Mouse (Mus musculus) neural tube, embryonic 11.5 days (tissue): Measurements from ENCODE around the gene Steap2. TPM values are rescaled to one million over a fixed set of nuclear protein-coding genes. Genes with fewer than 3 reads are reported as not detected.

Experiments used
- ATAC-seq: fragments of 200-750 bp; cut with Nextera tagmentation; 2 replicates; pipeline ENCODE4 v1.8.0; 2017; ENCODE audit warnings: moderate number of reproducible peaks, mild to moderate bottlenecking, moderate TSS enrichment, moderate library complexity; ENCODE audit not compliant: insufficient read depth, low FRiP score, low TSS enrichment
- DNase-seq: peaks from one replicate; pipeline ENCODE4 v3.0.0-alpha.2; 2015; ENCODE audit warnings: low spot score
- H3K27ac ChIP-seq: fragments of 300-500 bp; sonication (generic); 2 replicates; pipeline ENCODE4 v1.5.1; 2014; ENCODE audit warnings: low read depth, mild to moderate bottlenecking, low read length
- H3K27me3 ChIP-seq: fragments of 300-500 bp; sonication (generic); 2 replicates; pipeline ENCODE4 v1.6.1; 2014; ENCODE audit warnings: mild to moderate bottlenecking, low read length, mixed read lengths; ENCODE audit not compliant: control insufficient read depth, insufficient read depth
- H3K36me3 ChIP-seq: fragments of 300-500 bp; sonication (generic); 2 replicates; pipeline ENCODE4 v1.6.1; 2014; ENCODE audit warnings: mild to moderate bottlenecking, low read length, moderate library complexity, mixed read lengths; ENCODE audit not compliant: control insufficient read depth, insufficient read depth
- H3K4me1 ChIP-seq: fragments of 300-500 bp; sonication (generic); 2 replicates; pipeline ENCODE4 v1.6.1; 2014; ENCODE audit warnings: low read length, mixed read lengths; ENCODE audit not compliant: control insufficient read depth, insufficient read depth
- H3K4me2 ChIP-seq: fragments of 300-500 bp; sonication (generic); 2 replicates; pipeline ENCODE4 v1.6.1; 2014; ENCODE audit warnings: low read depth, mild to moderate bottlenecking, moderate library complexity
- H3K4me3 ChIP-seq: fragments of 300-500 bp; sonication (generic); 2 replicates; pipeline ENCODE4 v1.5.1; 2014; ENCODE audit warnings: low read depth, low read length
- H3K9ac ChIP-seq: fragments of 300-500 bp; sonication (generic); 2 replicates; pipeline ENCODE4 v1.6.1; 2014; ENCODE audit warnings: mild to moderate bottlenecking, low read length
- H3K9me3 ChIP-seq: fragments of 300-500 bp; sonication (generic); 2 replicates; pipeline ENCODE4 v1.6.1; 2016; ENCODE audit warnings: low read length; ENCODE audit not compliant: control insufficient read depth
- WGBS: fragments of 180-500 bp; shearing (Covaris S2); extraction: QIAGEN DNeasy Blood & Tissue Kit; methylation state at CpG from one replicate; pipeline ENCODE4 v1.1.7; 2014; 5-methylcytosine and 5-hydroxymethylcytosine counted together
- polyA plus RNA-seq: library from polyadenylated mRNA; unstranded; fragments of >200 nt; fragmentation: Nextera tagmentation; extraction: Ambion mirVana; gene quantifications from 2 replicates; pipeline ENCODE4 v1.2.1, GENCODE M21; 2014

The Steap2 gene
- polyA plus RNA-seq, 1 experiment from 2014 or later: 6.8 TPM

DNA sequence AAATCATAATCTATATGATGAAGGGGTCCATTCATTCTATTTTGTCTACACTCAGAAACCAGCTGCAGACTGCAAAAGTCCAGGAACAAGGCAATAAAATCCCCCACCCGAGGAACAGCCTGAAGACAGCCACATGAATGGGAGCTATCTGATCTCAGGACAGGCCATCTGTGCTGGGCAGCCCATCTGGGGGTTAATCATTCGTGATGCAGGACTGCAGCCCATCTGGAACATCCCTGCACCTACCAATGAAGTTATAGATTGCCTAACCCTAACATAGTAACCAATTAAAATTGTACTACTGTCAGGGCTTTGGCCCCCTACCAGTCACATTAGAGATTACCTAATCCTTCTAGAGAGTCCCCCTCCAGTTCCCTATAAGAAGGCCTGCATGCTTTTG, 10.6 kb upstream of the Steap2 start:
- H3K9ac ChIP-seq: no peak overlapping the region
- H3K4me3 ChIP-seq: no peak overlapping the region
- DNase-seq (no peak), ATAC-seq (no peak)
- H3K4me1 ChIP-seq: no peaks in the 10 kb centered on the region
- H3K4me2 ChIP-seq: no peak overlapping the region
- 23% methylated on average over 2 of the region's 2 CpGs for WGBS
- no peaks in the 10 kb centered on the region for H3K36me3 ChIP-seq
- H3K9me3 ChIP-seq: no peaks in the 10 kb centered on the region
- no peaks in the 10 kb centered on the region for H3K27me3 ChIP-seq
- H3K27ac ChIP-seq: no peak overlapping the region

DNA sequence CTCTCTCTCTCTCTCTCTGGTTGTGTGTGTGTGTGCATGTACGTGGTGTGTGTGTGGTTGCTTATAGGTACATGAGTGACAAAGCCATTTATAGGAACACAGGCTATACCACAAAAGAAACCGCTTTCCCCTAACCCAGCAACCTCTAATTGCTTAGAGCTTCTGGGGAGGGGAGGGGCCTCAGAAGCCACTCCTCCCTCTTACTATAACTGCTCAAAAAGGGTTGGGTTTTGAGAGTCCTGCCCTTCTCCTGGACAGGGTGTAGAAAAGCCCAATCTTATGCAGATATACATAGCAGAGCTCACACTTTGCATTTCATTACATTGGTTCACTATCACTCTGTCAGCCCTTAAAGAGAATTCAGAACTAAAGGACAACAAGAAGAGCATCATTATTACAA, 6.0 kb upstream of the Steap2 start:
- H3K36me3 ChIP-seq: no peaks in the 10 kb centered on the region
- H3K4me3 ChIP-seq: no peak overlapping the region
- no peaks in the 10 kb centered on the region for H3K27me3 ChIP-seq
- no peaks in the 10 kb centered on the region for H3K9me3 ChIP-seq
- no peak overlapping the region for H3K4me2 ChIP-seq
- WGBS: 85% methylated on average over 2 of the region's 2 CpGs
- H3K27ac ChIP-seq: no peak overlapping the region
- no peak overlapping the region for H3K9ac ChIP-seq
- H3K4me1 ChIP-seq: no peaks in the 10 kb centered on the region
- DNase-seq (no peak), ATAC-seq (no peak)

DNA sequence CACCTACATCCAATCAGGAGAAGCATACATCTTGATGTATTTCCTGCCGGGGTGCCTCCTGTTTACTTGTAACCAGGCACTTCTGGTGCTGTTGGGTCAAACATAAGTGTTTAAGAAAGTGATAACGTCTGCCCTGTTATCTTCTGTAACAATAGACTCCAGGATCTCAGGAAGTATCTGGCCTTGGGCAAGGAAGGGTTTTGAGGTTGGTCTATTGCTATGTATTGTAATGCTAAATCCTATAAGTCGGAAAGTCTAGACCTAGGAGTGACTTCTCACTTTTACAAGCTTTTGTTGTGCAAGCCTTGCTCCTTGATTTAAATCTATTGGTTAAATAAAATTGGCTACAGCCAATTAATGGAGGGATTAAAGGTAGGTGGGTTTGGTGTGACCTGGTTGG, 4.5 kb upstream of the Steap2 start:
- no peak for DNase-seq
- Histone ChIP-seq H3K4me1 (no peaks in the 10 kb centered on the region), H3K9me3 (no peaks in the 10 kb centered on the region), H3K4me3 (no peak overlapping the region), H3K27ac (no peak overlapping the region), H3K9ac (no peak overlapping the region), H3K4me2 (no peak overlapping the region), H3K36me3 (no peaks in the 10 kb centered on the region), H3K27me3 (no peaks in the 10 kb centered on the region)
- WGBS: 72% methylated on average over 3 of the region's 3 CpGs
- ATAC-seq: no peak

GRCm38 (mm10) chr5:5695401-5695942, 1.1 kb upstream of the Steap2 start:
- 86% methylated on average over 5 of the region's 5 CpGs for WGBS
- no peak overlapping the region for H3K4me2 ChIP-seq
- ATAC-seq: no peak
- no peak for DNase-seq
- H3K36me3 ChIP-seq: no peaks in the 10 kb centered on the region
- no peak overlapping the region for H3K27ac ChIP-seq
- no peak overlapping the region for H3K4me3 ChIP-seq
- H3K27me3 ChIP-seq: 0 out of 2 replicates have a peak, but pooled peaks cover 3% of the 10 kb centered on the region
- no peaks in the 10 kb centered on the region for H3K4me1 ChIP-seq
- H3K9ac ChIP-seq: no peak overlapping the region
- H3K9me3 ChIP-seq: no peaks in the 10 kb centered on the region

GRCm38 (mm10) chr5:5693541-5693955, 830 bp downstream of the Steap2 start:
- Histone ChIP-seq H3K9me3 (no peaks in the 10 kb centered on the region), H3K4me3 (peak overlapping the region; percentile 76), H3K4me2 (peak overlapping the region; percentile 77), H3K4me1 (no peaks in the 10 kb centered on the region), H3K36me3 (no peaks in the 10 kb centered on the region), H3K9ac (peak overlapping the region; percentile 85), H3K27ac (no peak overlapping the region), H3K27me3 (0 out of 2 replicates have a peak, but pooled peaks cover 3% of the 10 kb centered on the region)
- DNase-seq (peak; percentile 62), ATAC-seq (peak; percentile 58)
- WGBS: under 1% methylated on average over 13 of the region's 29 CpGs

DNA sequence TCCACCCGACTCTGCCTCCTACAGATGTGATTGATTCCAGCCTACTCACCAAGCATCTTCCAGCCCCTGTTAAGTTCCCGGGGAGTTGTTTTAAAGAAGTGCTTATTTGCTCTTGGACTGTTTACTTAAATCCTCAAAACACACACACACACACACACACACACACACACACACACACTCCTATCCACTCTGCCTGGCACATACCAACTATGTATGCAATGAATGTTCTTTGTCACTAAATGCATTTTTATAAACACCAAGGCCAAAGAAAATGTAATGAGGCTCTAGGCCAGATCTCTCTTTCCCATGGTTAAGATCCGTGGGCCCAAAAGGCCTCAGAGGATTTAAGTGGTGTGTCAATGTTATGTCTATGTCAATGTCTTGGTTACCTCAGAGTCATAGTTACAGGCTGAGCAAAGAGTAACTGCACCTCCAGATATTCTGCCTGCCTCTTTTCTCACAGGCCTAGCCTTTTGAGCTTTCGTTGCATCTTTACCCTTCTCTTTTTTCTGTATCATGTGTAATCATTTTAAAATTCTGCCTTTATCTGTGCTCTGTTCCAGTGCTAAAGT, 2.1 kb downstream of the Steap2 start:
- no peak overlapping the region for H3K9ac ChIP-seq
- 69% methylated on average over 4 of the region's 4 CpGs for whole genome bisulfite sequencing

GRCm38 (mm10) chr5:5688945-5689540, 5.3 kb downstream of the Steap2 start:
- WGBS: 80% methylated on average over 8 of the region's 8 CpGs
- Histone ChIP-seq H3K27ac (no peak overlapping the region), H3K27me3 (0 out of 2 replicates have a peak, but pooled peaks cover 3% of the 10 kb centered on the region), H3K4me3 (no peak overlapping the region), H3K4me2 (no peak overlapping the region), H3K9ac (no peak overlapping the region), H3K4me1 (no peaks in the 10 kb centered on the region), H3K9me3 (no peaks in the 10 kb centered on the region), H3K36me3 (no peaks in the 10 kb centered on the region)
- ATAC-seq: no peak
- no peak for DNase-seq

More for the DNA sequence above, 2.1 kb downstream of the Steap2 start:
- no peak for DNase-seq
- Histone ChIP-seq H3K4me1 (no peaks in the 10 kb centered on the region), H3K27ac (no peak overlapping the region), H3K4me3 (no peak overlapping the region), H3K36me3 (no peaks in the 10 kb centered on the region), H3K4me2 (no peak overlapping the region), H3K27me3 (0 out of 2 replicates have a peak, but pooled peaks cover 3% of the 10 kb centered on the region), H3K9me3 (no peaks in the 10 kb centered on the region)
- ATAC-seq: no peak

DNA sequence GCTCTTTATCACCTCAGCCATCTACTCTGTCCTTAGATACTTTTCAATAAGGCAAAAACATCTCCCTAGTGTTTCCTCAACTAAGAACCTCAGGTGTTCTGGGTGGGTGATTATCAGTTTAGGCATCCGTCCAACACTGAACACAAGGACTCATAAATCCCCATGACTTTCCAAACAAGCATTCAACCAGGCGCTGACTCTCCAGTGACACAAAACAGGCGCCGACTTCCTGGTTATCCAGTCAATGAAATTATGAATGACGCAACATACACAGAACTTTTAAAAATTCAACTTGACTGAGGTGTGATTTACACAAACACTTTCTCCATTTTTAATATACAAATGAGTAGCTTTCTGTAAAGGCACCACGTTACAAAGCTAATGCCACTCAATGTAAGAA, 6.2 kb downstream of the Steap2 start:
- Histone ChIP-seq H3K9me3 (no peaks in the 10 kb centered on the region), H3K27ac (no peak overlapping the region), H3K36me3 (no peaks in the 10 kb centered on the region), H3K9ac (no peak overlapping the region), H3K4me3 (no peak overlapping the region), H3K4me2 (no peak overlapping the region), H3K27me3 (0 out of 2 replicates have a peak, but pooled peaks cover 3% of the 10 kb centered on the region), H3K4me1 (no peaks in the 10 kb centered on the region)
- WGBS: 89% methylated on average over 6 of the region's 6 CpGs
- ATAC-seq (no peak), DNase-seq (no peak)

- no peaks in the 10 kb centered on the region for H3K36me3 ChIP-seq
- H3K4me3 ChIP-seq: no peak overlapping the region
- H3K4me2 ChIP-seq: no peak overlapping the region
- H3K27me3 ChIP-seq: no peaks in the 10 kb centered on the region
- no peaks in the 10 kb centered on the region for H3K9me3 ChIP-seq
- no peak for ATAC-seq
- no peak overlapping the region for H3K9ac ChIP-seq
- H3K4me1 ChIP-seq: no peaks in the 10 kb centered on the region
- no peak for DNase-seq
- 0% methylated on average over 1 of the region's 1 CpGs for WGBS
- H3K27ac ChIP-seq: no peak overlapping the region
These were observed 7.4 kb downstream of the Steap2 start for GRCm38 (mm10) chr5:5686973-5687372.
